Mouse (Mus musculus) ES-E14 (cell line): ENCODE data around the gene Wfikkn1.

Source experiments
- CHD2 ChIP-seq: IDR thresholded peaks from 2 replicates; pipeline ENCODE4 v1.6.1; 2014; ENCODE audit warnings: mild to moderate bottlenecking, low read depth, low read length, inconsistent platforms
- HCFC1 ChIP-seq: IDR thresholded peaks from 2 replicates; pipeline ENCODE4 v1.6.1; 2012; ENCODE audit warnings: low read length, inconsistent platforms, borderline replicate concordance; ENCODE audit not compliant: insufficient read depth
- MAFK ChIP-seq: IDR thresholded peaks from 2 replicates; pipeline ENCODE4 v1.6.1; 2014; ENCODE audit warnings: mild to moderate bottlenecking, low read depth, low read length, inconsistent platforms; ENCODE audit not compliant: insufficient read depth
- ZC3H11A ChIP-seq: IDR thresholded peaks from 2 replicates; pipeline ENCODE4 v1.6.1; 2012; ENCODE audit warnings: low read depth, mild to moderate bottlenecking, inconsistent platforms, low read length, borderline replicate concordance
- ZNF384 ChIP-seq: IDR thresholded peaks from 2 replicates; pipeline ENCODE4 v1.6.1; 2012; ENCODE audit warnings: low read depth, low read length, inconsistent platforms

- no peak for TF ChIP-seq CHD2
- no peak for TF ChIP-seq HCFC1
- no peak for TF ChIP-seq ZC3H11A
- no peak for TF ChIP-seq MAFK
- no peak for TF ChIP-seq ZNF384
Measured at GRCm38 (mm10) chr17:25922120-25922519, 41.5 kb upstream of the Wfikkn1 start.
